Mouse (Mus musculus) 416B (cell line): ENCODE measurements around the gene Trim30d.
"Not testable (repeated sequence)": the region's sequence is repeated elsewhere in the genome, so short reads cannot be mapped to it uniquely, and the experiment has no call there.

Experiments
- DNase-seq: peaks from one replicate; pipeline ENCODE4 v3.0.0; 2011; ENCODE audit warnings: low read depth

Gene Trim30d

DNA sequence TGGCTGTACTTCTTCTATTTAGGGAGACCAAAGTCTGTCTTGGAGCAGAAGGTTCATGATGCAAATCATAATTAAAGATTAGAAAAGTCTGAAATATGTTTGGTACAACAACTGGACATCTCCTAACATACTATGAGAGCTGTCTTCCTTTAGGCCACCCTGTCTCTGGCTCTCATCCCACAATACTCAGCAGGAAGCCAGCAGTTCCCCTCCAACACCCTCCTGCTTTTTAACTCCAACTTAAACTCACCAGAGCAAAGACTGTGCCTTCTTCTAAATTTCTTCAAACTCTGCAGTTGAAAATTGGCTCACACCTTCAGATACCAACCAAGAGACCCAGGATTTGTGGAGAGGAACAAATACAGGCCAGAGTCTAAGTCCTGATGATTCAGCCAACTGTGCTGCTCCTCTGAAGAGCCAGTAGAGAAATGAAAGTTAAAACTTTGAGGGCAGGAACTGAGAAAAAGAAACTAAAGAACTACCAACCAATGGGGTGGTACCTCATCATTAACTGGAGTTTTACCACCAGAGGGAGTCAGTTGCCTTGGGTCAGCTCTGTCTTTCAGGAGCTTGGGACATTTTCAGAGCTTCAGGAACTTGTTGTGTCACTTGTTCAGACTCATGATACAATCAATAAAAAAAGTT lies at the start of gene Trim30d:
Trim30d (minus strand) TSS at position 429 of the 645 bp plus-strand sequence.
- peak; percentile 51 for DNase-seq

DNA sequence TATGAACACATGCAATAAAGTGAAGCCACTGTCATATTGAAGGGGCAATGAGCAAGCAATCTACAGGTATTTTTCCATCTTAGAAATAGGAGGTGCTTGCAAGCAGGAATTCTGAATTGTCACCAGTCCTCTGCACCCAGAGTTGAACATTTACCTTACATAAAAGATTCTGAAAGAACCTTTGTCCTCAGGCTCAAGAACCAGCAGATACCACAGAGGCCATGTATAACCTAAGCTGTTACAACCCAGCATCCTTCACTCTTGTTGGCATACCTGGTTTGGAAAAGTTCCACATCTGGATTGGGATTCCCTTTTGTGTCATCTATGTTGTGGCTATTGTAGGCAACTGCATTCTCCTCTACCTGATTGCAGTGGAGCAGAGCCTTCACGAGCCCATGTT lies 45.1 kb upstream of the Trim30d start:
- no peak for DNase-seq

- no peak for DNase-seq
Measured at GRCm38 (mm10) chr7:104549833-104550232, 42.2 kb upstream of the Trim30d start, which contains the start of gene Olfr651. Olfr651 (plus strand) TSS chr7:104550133.

DNA sequence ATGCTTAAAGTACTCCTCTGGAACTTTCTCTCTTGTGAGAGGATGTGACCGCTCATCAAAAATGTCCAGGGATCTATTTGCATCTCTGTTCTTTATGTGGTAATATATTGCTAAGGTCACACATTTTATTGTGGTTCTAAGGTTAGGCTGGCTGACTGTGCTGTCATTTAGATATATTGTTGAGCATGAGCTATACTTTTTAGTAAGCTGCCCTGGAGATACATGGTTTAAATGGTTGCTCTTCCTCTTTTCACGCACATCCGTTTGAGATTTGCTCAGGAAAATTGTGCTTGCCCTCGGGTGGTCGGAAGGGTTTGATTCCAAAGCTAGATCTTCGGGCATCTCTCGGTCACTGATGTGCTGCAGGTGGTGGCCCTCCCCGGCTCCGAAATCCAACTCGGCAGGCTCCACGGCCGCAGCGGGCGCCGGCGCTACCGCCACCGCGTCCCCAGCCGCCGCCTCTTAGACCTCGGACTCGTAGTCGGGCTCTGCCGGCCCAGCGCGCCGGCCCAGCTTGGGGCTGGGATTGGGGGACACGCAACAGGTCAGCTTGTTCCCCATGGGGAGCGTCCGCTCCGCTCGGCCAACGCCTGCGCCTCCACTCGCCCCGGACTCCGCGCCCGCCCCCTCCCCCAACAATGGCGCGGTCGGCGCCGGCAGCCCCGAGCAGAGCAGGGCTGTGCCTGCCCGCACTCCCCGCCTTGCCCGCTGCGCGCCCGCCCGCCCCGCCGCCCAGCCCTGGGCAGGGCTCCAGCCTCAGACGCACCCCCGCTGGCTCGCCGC lies 5.9 kb downstream of the Trim30d start:
- no peak for DNase-seq

DNA sequence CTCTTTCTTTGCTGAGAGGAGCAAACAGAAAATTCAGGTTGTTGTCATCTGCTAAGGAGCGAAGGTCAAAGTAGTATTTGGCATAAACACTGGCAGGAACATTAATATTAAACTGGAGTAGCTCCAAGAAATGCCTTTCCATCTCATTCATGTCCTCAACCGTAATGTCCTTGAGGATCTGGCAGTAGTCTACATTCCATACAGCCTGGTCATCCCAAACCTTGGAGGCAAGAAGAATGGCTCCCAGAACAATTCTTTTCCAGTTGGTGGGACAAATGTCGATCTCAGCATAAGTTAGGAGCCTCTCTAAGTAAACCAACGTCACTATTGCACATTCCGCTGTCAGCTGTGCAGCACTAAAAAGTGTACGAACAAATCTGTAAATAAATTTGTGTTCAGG lies 6.5 kb downstream of the Trim30d start:
- not testable (repeated sequence) for DNase-seq

- DNase-seq: not testable (repeated sequence)
Measured at GRCm38 (mm10) chr7:104499464-104499863, 8.2 kb downstream of the Trim30d start.

DNA sequence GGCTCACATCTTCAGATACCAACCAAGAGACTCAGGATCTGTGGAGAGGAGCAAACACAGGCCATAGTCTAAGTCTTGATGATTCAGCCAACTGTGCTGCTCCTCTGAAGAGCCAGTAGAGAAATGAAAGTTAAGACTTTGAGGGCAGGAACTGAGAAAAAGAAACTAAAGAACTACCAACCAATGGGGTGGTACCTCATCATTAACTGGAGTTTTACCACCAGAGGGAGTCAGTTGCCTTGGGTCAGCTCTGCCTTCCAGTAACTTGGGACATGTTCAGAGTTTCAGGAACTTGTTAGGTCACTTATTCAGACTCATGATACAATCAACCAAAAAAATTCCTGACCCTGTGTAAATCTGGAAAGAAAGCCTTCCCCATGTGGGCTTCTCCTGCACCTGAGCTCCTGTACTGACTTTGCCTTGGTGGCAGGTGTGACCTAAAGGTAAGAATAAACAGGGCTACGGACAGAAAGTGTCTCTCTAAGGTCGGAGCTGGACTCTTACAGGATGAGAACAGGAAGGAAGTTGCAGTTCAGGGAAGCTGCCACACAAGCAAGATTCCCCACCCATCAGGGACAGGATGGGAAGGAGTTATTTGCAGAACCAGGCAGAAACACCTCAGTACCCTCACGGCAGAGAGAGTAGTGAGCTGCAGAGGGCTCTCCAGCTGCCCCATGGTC lies 42.4 kb downstream of the Trim30d start, which contains the start of gene Trim30a:
Trim30a (minus strand) TSS at position 129 of the 680 bp plus-strand sequence.
- DNase-seq: peak; percentile 91

DNA sequence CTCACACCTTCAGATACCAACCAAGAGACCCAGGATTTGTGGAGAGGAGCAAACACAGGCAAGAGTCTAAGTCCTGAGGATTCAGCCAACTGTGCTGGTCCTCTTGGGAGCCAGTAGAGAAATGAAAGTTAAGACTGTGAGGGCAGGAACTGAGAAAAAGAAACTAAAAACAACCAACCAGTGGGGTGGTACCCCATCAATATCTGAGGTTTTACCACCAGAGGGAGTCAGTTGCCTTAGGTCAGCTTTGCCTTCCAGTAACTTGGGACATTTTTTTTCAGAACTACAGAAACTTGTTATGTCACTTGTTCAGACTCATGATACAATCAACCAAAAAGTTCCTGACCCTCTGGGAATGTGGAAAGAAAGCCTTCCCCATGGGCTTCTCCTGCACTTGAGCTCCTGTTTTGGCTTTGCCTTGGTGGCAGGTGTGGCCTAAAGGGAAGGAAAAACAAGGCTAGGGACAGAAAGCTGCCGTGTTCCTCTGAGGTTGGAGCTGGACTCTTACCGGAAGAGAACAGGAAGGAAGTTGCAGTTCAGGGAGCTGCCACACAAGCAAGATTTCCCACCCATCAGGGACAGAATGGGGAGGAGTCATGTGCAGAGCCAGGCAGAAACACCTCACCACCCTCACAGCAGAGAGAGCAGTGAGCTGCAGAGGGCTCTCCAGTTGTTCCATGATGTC lies 61.5 kb downstream of the Trim30d start:
- peak; percentile 95 for DNase-seq
